Mouse (Mus musculus) MEL (cell line): ENCODE data around the gene Nop10. TPM values are rescaled to one million over a fixed set of nuclear protein-coding genes. Genes with fewer than 3 reads are reported as not detected.

ENCODE experiments used
- DNase-seq: peaks from one replicate; pipeline ENCODE4 v3.0.0; 2011; ENCODE audit warnings: low read depth, low spot score
- H3K27ac ChIP-seq: 2 replicates; pipeline ENCODE4 v1.5.1; 2012; ENCODE audit warnings: low read depth, mild to moderate bottlenecking, control low read depth, low read length, moderate library complexity; ENCODE audit not compliant: control insufficient read depth
- H3K27me3 ChIP-seq, 2 experiments: fragments of 150-350 bp in 1 of 2; sonication (generic) in 1 of 2; 2 replicates each; pipeline ENCODE4 v1.6.1; 2012; ENCODE audit warnings: low read length in 2 of 2, mild to moderate bottlenecking in 2 of 2, improper control_type of control experiment in 1 of 2, moderate library complexity in 1 of 2; ENCODE audit not compliant: insufficient read depth in 2 of 2, control insufficient read depth in 1 of 2
- H3K36me3 ChIP-seq, 2 experiments: 2 replicates each; pipeline ENCODE4 v1.6.1; 2012 to 2014; ENCODE audit warnings: low read length in 2 of 2, improper control_type of control experiment in 1 of 2, inconsistent platforms in 1 of 2, mild to moderate bottlenecking in 1 of 2; ENCODE audit not compliant: insufficient read depth in 2 of 2, control insufficient read depth in 1 of 2
- H3K4me1 ChIP-seq, 2 experiments: fragments of 150-350 bp in 1 of 2; sonication (generic) in 1 of 2; 2 replicates each; pipeline ENCODE4 v1.6.1; 2012; ENCODE audit warnings: low read length in 2 of 2, improper control_type of control experiment in 1 of 2, mild to moderate bottlenecking in 1 of 2; ENCODE audit not compliant: insufficient read depth in 2 of 2, control insufficient read depth in 1 of 2
- H3K4me3 ChIP-seq, 2 experiments: fragments of 150-350 bp in 1 of 2; sonication (generic) in 1 of 2; 2 replicates each; pipeline ENCODE4 v1.5.1; 2012; ENCODE audit warnings: low read depth in 2 of 2, low read length in 2 of 2, mild to moderate bottlenecking in 2 of 2, moderate library complexity in 2 of 2, control low read depth in 1 of 2, improper control_type of control experiment in 1 of 2; ENCODE audit not compliant: control insufficient read depth in 1 of 2, insufficient read depth in 1 of 2
- H3K79me2 ChIP-seq: 2 replicates; pipeline ENCODE4 v1.6.1; 2012; ENCODE audit warnings: mild to moderate bottlenecking, low read length, moderate library complexity; ENCODE audit not compliant: control insufficient read depth, poor library complexity, insufficient read depth
- H3K9ac ChIP-seq: 2 replicates; pipeline ENCODE4 v1.6.1; 2012; ENCODE audit warnings: low read depth, mild to moderate bottlenecking, control low read depth, low read length, moderate library complexity; ENCODE audit not compliant: control insufficient read depth, poor library complexity, severe bottlenecking
- H3K9me3 ChIP-seq: fragments of 150-350 bp; sonication (generic); replicated peaks from 2 replicates; pipeline ENCODE4 v1.6.1; 2012; ENCODE audit warnings: mild to moderate bottlenecking, low read length, improper control_type of control experiment, moderate library complexity; ENCODE audit not compliant: insufficient read depth
- BHLHE40 ChIP-seq: IDR thresholded peaks from 2 replicates; pipeline ENCODE4 v1.6.1; 2012; ENCODE audit warnings: low read depth, mild to moderate bottlenecking, inconsistent platforms, low read length, improper control_type of control experiment, borderline replicate concordance
- CHD1 ChIP-seq: IDR thresholded peaks from 2 replicates; pipeline ENCODE4 v1.6.1; 2012; ENCODE audit warnings: low read depth, mild to moderate bottlenecking, inconsistent platforms, low read length, improper control_type of control experiment
- E2F4 ChIP-seq: IDR thresholded peaks from 2 replicates; pipeline ENCODE4 v1.6.1; 2011; ENCODE audit warnings: low read depth, low read length, improper control_type of control experiment, borderline replicate concordance
- ETS1 ChIP-seq: IDR thresholded peaks from 2 replicates; pipeline ENCODE4 v1.6.1; 2012; ENCODE audit warnings: low read depth, mild to moderate bottlenecking, inconsistent platforms, low read length, improper control_type of control experiment, moderate library complexity
- GATA1 ChIP-seq: IDR thresholded peaks from 2 replicates; pipeline ENCODE4 v1.6.1; 2011; ENCODE audit warnings: low read depth, low read length, improper control_type of control experiment
- HCFC1 ChIP-seq: IDR thresholded peaks from 2 replicates; pipeline ENCODE4 v1.6.1; 2012; ENCODE audit warnings: low read depth, mild to moderate bottlenecking, inconsistent platforms, low read length, improper control_type of control experiment, moderate library complexity
- KAT2A ChIP-seq: conservative IDR thresholded peaks from 2 replicates; pipeline ENCODE4 v1.6.1; 2012; ENCODE audit warnings: low read depth, low read length, improper control_type of control experiment, inconsistent platforms
- NRF1 ChIP-seq: IDR thresholded peaks from 2 replicates; pipeline ENCODE4 v1.6.1; 2014; ENCODE audit warnings: low read depth, mild to moderate bottlenecking, inconsistent platforms, low read length, improper control_type of control experiment, moderate library complexity; ENCODE audit not compliant: poor library complexity, insufficient read depth, severe bottlenecking
- POLR2A ChIP-seq, 2 experiments: IDR thresholded peaks; 2 replicates each; pipeline ENCODE4 v1.6.1; 2011 to 2012; ENCODE audit warnings: low read length in 2 of 2, mild to moderate bottlenecking in 2 of 2, control low read depth in 1 of 2, improper control_type of control experiment in 1 of 2, low read depth in 1 of 2, moderate library complexity in 1 of 2; ENCODE audit not compliant: control insufficient read depth in 1 of 2, insufficient read depth in 1 of 2, poor library complexity in 1 of 2
- POLR2AphosphoS5 ChIP-seq: IDR thresholded peaks from 2 replicates; pipeline ENCODE4 v1.6.1; 2012; ENCODE audit warnings: low read depth, borderline replicate concordance, mild to moderate bottlenecking, inconsistent platforms, low read length, moderate library complexity, mixed read lengths
- RCOR1 ChIP-seq: IDR thresholded peaks from 2 replicates; pipeline ENCODE4 v1.6.1; 2012; ENCODE audit warnings: low read depth, mild to moderate bottlenecking, inconsistent platforms, low read length, improper control_type of control experiment
- SMC3 ChIP-seq: IDR thresholded peaks from 2 replicates; pipeline ENCODE4 v1.6.1; 2011; ENCODE audit warnings: low read depth, low read length, improper control_type of control experiment
- USF2 ChIP-seq, 2 experiments: IDR thresholded peaks; 2 replicates each; pipeline ENCODE4 v1.6.1; 2011 to 2012; ENCODE audit warnings: improper control_type of control experiment in 2 of 2, low read length in 2 of 2, borderline replicate concordance in 1 of 2, inconsistent platforms in 1 of 2, low read depth in 1 of 2, mild to moderate bottlenecking in 1 of 2; ENCODE audit not compliant: insufficient read depth in 1 of 2
- ZC3H11A ChIP-seq: IDR thresholded peaks from 2 replicates; pipeline ENCODE4 v1.6.1; 2012; ENCODE audit warnings: low read depth, mild to moderate bottlenecking, inconsistent platforms, low read length, improper control_type of control experiment
- ZKSCAN1 ChIP-seq: IDR thresholded peaks from 2 replicates; pipeline ENCODE4 v1.6.1; 2012; ENCODE audit warnings: low read depth, mild to moderate bottlenecking, inconsistent platforms, low read length, improper control_type of control experiment, moderate library complexity
- ZMIZ1 ChIP-seq: IDR thresholded peaks from 2 replicates; pipeline ENCODE4 v1.6.1; 2012; ENCODE audit warnings: low read depth, mild to moderate bottlenecking, inconsistent platforms, low read length, improper control_type of control experiment, moderate library complexity
- ZNF384 ChIP-seq: IDR thresholded peaks from 2 replicates; pipeline ENCODE4 v1.6.1; 2012; ENCODE audit warnings: low read depth, mild to moderate bottlenecking, inconsistent platforms, low read length, improper control_type of control experiment
- polyA plus RNA-seq, 2 experiments: library from polyadenylated mRNA; stranded (reverse) in 1 of 2; unstranded in 1 of 2; fragments of >175 nt in 1 of 2; fragments of >200 nt in 1 of 2; gene quantifications; 2 replicates each; pipeline versions ENCODE4 v1.2.1 to v1.2.4; 2012; ENCODE audit warnings: low replicate concordance in 2 of 2, low read depth in 1 of 2; ENCODE audit not compliant: insufficient read length in 2 of 2, insufficient read depth in 1 of 2, missing spikeins in 1 of 2
- total RNA-seq: library from RNA; depleted of rRNA; stranded (reverse); fragments of 300-350 nt; gene quantifications from 2 replicates; pipeline ENCODE4 v1.2.3, GENCODE M21; 2012

Nop10 gene
- total and polyA plus RNA-seq, 3 experiments = 253 to 275 TPM; not detected in 1

- H3K4me1 ChIP-seq = peaks cover 0 to 5% of the 10 kb centered on the region in 2 experiments; a peak in 1 of 4 replicates
- DNase-seq = no peak
- TF ChIP-seq E2F4 (no peak), CHD1 (no peak), KAT2A (no peak), ZC3H11A (no peak), RCOR1 (no peak), USF2 (IDR thresholded peaks at IDR 0.05; ENCODE audit: borderline replicate concordance in 1 of 2, insufficient read depth in 1 of 2, low read depth in 1 of 2, low read length in 2 of 2) (no peak), POLR2AphosphoS5 (no peak), POLR2A (IDR thresholded peaks at IDR 0.05; ENCODE audit: control insufficient read depth in 1 of 2, insufficient read depth in 1 of 2, low read depth in 1 of 2, low read length in 2 of 2, poor library complexity in 1 of 2) (no peak), ZMIZ1 (no peak), SMC3 (no peak), HCFC1 (no peak), ZKSCAN1 (no peak), ZNF384 (no peak)
- no peak overlapping the region for H3K9ac ChIP-seq
- H3K79me2 ChIP-seq = no peaks in the 10 kb centered on the region
- no peaks in the 10 kb centered on the region for H3K9me3 ChIP-seq
- H3K27ac ChIP-seq = no peak overlapping the region
- peaks cover 0 to 2% of the 10 kb centered on the region in 2 experiments; a peak in 1 of 4 replicates for H3K27me3 ChIP-seq
- no peak overlapping the region for H3K4me3 ChIP-seq
- H3K36me3 ChIP-seq = peaks cover 0 to 2% of the 10 kb centered on the region in 2 experiments; a peak in 1 of 4 replicates
These were observed 44.1 kb upstream of the Nop10 start for GRCm38 (mm10) chr2:112217614-112218013.

DNA sequence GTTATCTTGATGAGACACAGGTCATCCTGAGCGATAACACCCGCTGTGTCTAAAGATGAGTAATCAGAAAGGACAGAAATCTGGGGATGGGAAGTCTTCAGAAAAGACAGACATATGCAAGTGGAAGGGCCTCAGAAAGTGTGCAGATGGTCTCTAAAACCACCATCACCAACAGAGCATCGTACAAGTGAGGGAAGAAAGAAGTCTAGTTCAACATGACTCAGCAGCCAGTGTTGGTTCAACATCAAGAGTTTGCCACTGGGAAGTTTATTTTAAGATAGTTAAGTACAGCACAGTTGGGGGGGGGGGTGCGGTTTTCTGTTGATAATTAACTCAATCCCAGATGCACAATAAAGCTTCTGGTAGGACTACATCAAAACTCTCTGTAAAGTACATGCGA is 40.8 kb upstream of the Nop10 start:
- Histone ChIP-seq H3K36me3 (peaks cover 0 to 2% of the 10 kb centered on the region in 2 experiments; a peak in 1 of 4 replicates), H3K9me3 (no peaks in the 10 kb centered on the region), H3K9ac (no peak overlapping the region)

More for the DNA sequence above, 40.8 kb upstream of the Nop10 start:
- Histone ChIP-seq H3K79me2 (no peaks in the 10 kb centered on the region), H3K27ac (no peak overlapping the region), H3K4me3 (no peak overlapping the region), H3K27me3 (no peaks in the 10 kb centered on the region; a peak in 1 of 4 replicates), H3K4me1 (peaks cover 0 to 6% of the 10 kb centered on the region in 2 experiments; a peak in 1 of 4 replicates)
- TF ChIP-seq GATA1 = peak; percentile 46; the same call in 1 of the 2 replicates
- no peak for TF ChIP-seq ETS1
- no peak for TF ChIP-seq BHLHE40
- TF ChIP-seq NRF1 = no peak
- no peak for TF ChIP-seq KAT2A
- peak; percentile 31 for DNase-seq
